Mouse (Mus musculus): ENCODE measurements around the gene Garem2. TPM values are rescaled to one million over a fixed set of nuclear protein-coding genes. Genes with fewer than 3 reads are reported as not detected.

Garem2 gene
- polyA plus RNA-seq, 1 experiment from 2014 or later: 9.6 TPM

DNA sequence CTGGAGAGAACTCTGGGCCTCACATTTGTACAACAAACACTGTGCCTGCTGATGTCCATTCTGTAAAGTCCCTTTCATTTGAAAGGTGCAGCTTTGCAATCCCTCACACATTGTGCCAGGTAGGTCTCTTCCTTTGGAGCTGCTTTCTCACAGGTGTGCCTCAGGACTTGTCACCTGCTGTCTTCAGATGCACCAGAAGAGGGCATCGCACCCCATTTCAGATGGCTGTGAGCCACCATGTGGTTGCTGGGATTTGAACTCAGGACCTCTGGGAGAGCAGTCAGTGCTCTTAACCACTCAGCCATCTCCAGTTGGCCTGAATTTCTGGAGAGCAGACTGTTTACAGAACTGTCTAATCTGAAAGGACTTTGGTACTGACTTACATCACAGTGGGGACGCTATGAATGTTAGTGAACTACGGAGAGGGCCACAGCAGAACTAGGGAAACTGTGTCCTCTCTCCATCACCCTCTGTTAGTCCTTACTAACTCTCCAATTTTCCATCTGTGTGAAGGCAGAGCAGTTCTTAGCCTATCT is 7.6 kb downstream of the Garem2 start:
- no peak for ATAC-seq (ENCODE audit: low FRiP score)
- Histone ChIP-seq H3K27ac (replicated peaks) (no peak overlapping the region), H3K4me1 (peaks cover 51% of the 10 kb centered on the region), H3K4me2 (no peak overlapping the region), H3K9ac (replicated peaks) (no peak overlapping the region), H3K36me3 (0 out of 2 replicates have a peak, but pooled peaks cover 3% of the 10 kb centered on the region), H3K9me3 (replicated peaks) (no peaks in the 10 kb centered on the region), H3K27me3 (replicated peaks) (peaks cover 10% of the 10 kb centered on the region; the same call in 1 of the 2 replicates), H3K4me3 (replicated peaks) (no peak overlapping the region)
- 82% methylated on average over 3 of the region's 3 CpGs for WGBS

DNA sequence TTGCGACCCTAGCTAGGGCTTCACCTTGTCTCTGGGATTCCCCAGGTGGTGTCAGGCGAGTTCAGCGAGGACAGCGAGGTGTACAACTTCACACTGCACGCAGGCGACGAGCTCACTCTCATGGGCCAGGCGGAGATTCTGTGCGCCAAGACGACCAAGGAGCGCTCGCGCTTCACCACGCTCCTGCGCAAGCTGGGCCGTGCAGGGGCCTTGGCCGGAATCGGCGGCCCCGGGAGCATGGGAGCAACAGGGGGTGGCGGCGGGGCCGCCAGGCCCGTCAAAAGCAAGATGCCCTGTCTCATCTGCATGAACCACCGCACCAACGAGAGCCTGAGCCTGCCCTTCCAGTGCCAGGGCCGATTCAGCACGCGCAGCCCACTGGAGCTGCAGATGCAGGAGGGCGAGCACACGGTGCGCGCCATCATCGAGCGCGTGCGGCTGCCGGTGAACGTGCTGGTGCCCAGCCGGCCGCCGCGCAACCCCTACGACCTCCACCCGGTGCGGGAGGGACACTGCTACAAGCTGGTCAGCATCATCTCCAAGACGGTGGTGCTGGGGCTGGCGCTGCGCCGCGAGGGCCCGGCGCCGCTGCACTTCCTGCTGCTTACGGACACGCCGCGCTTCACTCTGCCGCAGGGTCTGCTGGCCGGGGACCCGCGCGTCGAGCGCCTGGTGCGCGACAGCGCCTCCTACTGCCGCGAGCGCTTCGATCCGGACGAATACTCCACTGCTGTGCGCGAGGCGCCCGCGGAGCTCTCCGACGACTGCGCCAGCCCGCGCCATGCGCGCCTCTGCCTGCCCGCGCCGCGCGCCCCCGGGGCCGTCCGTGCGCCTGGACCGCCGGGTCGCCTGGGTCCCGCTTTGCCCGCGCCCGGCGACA is 9.2 kb downstream of the Garem2 start:
- WGBS: 2% methylated on average over 103 of the region's 103 CpGs
- peak overlapping the region; percentile 54 for H3K4me3 ChIP-seq (replicated peaks)
- H3K27ac ChIP-seq (replicated peaks): peak overlapping the region; percentile 67
- peaks cover 10% of the 10 kb centered on the region; the same call in 1 of the 2 replicates for H3K27me3 ChIP-seq (replicated peaks)
- H3K9me3 ChIP-seq (replicated peaks): no peaks in the 10 kb centered on the region
- peak overlapping the region; percentile 54 for H3K9ac ChIP-seq (replicated peaks)
- peaks cover 43% of the 10 kb centered on the region for H3K4me1 ChIP-seq
- peak; percentile 90 for ATAC-seq (ENCODE audit: low FRiP score)
- H3K36me3 ChIP-seq: peaks cover 12% of the 10 kb centered on the region
- peak overlapping the region; percentile 79 for H3K4me2 ChIP-seq

DNA sequence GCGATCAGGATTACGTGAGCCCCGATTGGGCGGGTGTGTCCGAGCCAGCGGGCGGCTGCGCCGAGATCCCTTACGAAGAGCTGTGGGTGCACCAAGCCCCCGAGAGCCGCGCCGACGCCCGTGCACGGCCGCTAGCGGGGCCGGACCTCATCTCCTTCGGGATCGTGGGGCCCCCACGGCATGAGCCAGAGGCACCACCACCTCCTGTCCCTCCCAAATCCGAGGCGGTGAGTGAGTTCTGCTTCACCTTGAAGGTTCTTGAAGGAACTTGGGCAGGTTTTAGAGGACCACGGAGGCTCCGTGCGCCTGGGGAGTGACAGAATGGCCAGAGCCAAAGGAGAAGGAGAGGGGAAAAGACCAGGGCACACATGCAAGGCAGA is 9.8 kb downstream of the Garem2 start:
- Histone ChIP-seq H3K4me1 (peaks cover 39% of the 10 kb centered on the region), H3K36me3 (peaks cover 19% of the 10 kb centered on the region), H3K9me3 (replicated peaks) (no peaks in the 10 kb centered on the region), H3K9ac (replicated peaks) (peak overlapping the region; percentile 54), H3K27me3 (replicated peaks) (peaks cover 10% of the 10 kb centered on the region; the same call in 1 of the 2 replicates), H3K4me2 (peak overlapping the region; percentile 79), H3K27ac (replicated peaks) (peak overlapping the region; percentile 67; the same call in 1 of the 2 replicates), H3K4me3 (replicated peaks) (peak overlapping the region; percentile 54)
- no peak for ATAC-seq (ENCODE audit: low FRiP score)
- WGBS: 5% methylated on average over 28 of the region's 28 CpGs

DNA sequence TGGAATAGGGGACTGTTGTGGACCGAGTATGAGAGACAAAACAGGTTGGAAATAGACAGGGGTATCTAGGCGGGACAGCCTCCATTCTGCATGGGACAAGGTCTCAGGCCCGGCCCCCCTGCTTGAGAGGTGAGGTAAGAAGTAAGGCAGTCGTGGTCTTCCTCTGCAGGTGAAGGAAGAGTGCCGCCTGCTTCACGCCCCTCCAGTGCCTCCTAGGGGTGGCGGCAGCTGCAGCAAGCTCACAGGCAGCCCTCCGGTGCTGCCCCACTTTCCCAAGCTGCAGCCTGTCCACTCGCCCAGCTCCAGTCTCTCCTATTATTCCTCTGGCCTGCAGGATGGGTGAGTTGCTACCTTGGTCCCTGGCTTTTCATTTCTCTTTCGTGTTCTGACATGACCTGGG is 10.8 kb downstream of the Garem2 start:
- Histone ChIP-seq H3K9me3 (replicated peaks) (no peaks in the 10 kb centered on the region), H3K9ac (replicated peaks) (no peak overlapping the region), H3K4me2 (no peak overlapping the region), H3K36me3 (peaks cover 28% of the 10 kb centered on the region), H3K27me3 (replicated peaks) (peaks cover 10% of the 10 kb centered on the region; the same call in 1 of the 2 replicates), H3K4me1 (peaks cover 29% of the 10 kb centered on the region), H3K27ac (replicated peaks) (no peak overlapping the region), H3K4me3 (replicated peaks) (no peak overlapping the region)
- WGBS: 26% methylated on average over 10 of the region's 10 CpGs
- no peak for ATAC-seq (ENCODE audit: low FRiP score)

DNA sequence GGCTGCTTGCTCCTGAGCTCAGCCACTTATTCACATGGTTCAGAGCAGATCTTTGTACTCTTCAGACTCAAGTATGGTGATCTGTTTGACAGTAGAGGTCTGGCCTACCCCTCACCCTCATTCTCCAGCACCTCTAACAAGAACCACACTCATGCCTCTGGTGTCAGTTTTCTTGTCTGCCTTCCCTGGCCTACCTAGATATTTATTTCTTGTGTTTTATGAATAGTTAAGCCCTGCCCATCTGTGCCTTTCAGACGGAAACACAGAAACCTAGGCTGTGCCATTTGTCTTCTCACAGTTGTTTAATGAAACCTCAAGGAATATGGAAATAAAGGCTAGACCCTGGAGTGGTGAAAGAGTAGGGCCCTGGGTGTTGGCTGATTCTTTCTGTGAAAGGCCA is 13.1 kb downstream of the Garem2 start:
- Histone ChIP-seq H3K27me3 (replicated peaks) (0 out of 2 replicates have a peak, but pooled peaks cover 3% of the 10 kb centered on the region), H3K4me2 (no peak overlapping the region), H3K4me3 (replicated peaks) (no peak overlapping the region), H3K4me1 (peaks cover 17% of the 10 kb centered on the region), H3K36me3 (peaks cover 51% of the 10 kb centered on the region), H3K27ac (replicated peaks) (no peak overlapping the region), H3K9ac (replicated peaks) (no peak overlapping the region), H3K9me3 (replicated peaks) (no peaks in the 10 kb centered on the region)
- no peak for ATAC-seq (ENCODE audit: low FRiP score)
- 78% methylated on average over 1 of the region's 1 CpGs for whole genome bisulfite sequencing

DNA sequence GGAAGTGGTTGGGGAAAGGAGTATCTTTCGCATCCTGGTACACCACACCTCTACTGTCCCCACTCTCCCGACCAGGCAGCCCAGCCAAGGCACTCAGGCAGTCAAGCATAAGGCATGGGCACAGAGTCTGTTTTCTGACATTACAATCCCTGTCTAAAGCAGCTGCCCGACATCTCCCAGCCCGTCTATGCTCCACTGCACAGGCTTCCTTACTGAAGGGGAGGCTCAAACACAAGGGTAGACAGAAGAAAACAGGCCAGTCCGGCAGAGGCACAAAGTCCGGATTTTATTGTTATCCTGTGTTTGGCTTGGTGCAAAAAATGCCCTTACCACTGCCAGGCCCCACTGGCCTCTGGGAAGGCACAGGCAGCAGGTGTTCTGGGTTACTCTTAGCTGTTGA is 14.2 kb downstream of the Garem2 start:
- Histone ChIP-seq H3K9ac (replicated peaks) (no peak overlapping the region), H3K27ac (replicated peaks) (no peak overlapping the region), H3K4me2 (no peak overlapping the region), H3K9me3 (replicated peaks) (no peaks in the 10 kb centered on the region), H3K36me3 (peaks cover 62% of the 10 kb centered on the region), H3K4me3 (replicated peaks) (no peak overlapping the region), H3K27me3 (replicated peaks) (no peaks in the 10 kb centered on the region), H3K4me1 (peaks cover 7% of the 10 kb centered on the region; the same call in 1 of the 2 replicates)
- 86% methylated on average over 6 of the region's 6 CpGs for WGBS
- no peak for ATAC-seq (ENCODE audit: low FRiP score)

DNA sequence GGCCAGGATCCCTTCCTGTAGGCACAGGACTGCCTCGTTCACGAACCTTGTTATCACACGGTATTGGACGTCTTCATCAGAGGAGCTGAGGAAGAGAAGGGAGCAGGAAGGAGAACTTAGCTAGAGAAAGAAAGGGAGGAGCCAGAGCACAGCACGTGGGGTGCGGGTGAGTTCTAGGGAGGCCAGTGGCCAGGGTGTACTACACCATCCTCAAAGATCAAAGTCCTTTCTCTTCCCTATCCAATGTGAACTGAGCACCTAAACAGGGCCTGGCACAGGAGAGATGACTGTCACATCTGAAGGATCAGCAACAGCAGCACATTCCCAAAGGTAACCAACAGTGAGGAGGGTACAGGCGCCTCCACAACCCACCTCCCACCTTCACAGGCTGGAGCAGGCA is 15.1 kb downstream of the Garem2 start:
- ATAC-seq (ENCODE audit: low FRiP score): no peak
- Histone ChIP-seq H3K36me3 (peaks cover 70% of the 10 kb centered on the region), H3K27ac (replicated peaks) (no peak overlapping the region), H3K9me3 (replicated peaks) (no peaks in the 10 kb centered on the region), H3K4me1 (no peaks in the 10 kb centered on the region; the same call in 1 of the 2 replicates), H3K4me2 (no peak overlapping the region), H3K4me3 (replicated peaks) (no peak overlapping the region), H3K9ac (replicated peaks) (no peak overlapping the region), H3K27me3 (replicated peaks) (no peaks in the 10 kb centered on the region)
- 93% methylated on average over 7 of the region's 7 CpGs for WGBS

DNA sequence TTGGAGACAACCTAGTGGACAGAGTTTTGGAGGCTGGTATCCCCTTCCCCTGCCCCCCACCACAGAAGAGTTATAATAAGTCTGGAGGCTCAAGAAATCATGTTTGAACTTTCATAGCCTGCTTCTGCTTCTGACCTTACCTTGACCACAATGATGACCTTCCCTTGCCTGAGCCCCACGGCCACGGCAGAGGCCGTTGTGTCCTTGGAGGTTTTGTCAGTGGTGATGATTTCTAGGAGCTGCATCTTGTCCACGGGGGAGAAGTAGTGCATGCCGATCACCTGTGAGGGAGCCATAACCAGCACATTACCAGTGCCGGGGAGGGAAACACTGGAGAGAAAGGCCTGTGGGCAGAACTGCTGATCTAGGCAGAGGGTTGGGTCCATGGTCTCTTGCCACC is 17.5 kb downstream of the Garem2 start:
- no peak overlapping the region for H3K4me3 ChIP-seq (replicated peaks)
- no peak overlapping the region for H3K4me2 ChIP-seq
- H3K27ac ChIP-seq (replicated peaks): no peak overlapping the region
- H3K9me3 ChIP-seq (replicated peaks): no peaks in the 10 kb centered on the region
- peaks cover 89% of the 10 kb centered on the region for H3K36me3 ChIP-seq
- H3K9ac ChIP-seq (replicated peaks): no peak overlapping the region
- 0 out of 2 replicates have a peak, but pooled peaks cover 2% of the 10 kb centered on the region for H3K4me1 ChIP-seq
- no peaks in the 10 kb centered on the region for H3K27me3 ChIP-seq (replicated peaks)
- WGBS: 91% methylated on average over 6 of the region's 6 CpGs
- no peak for ATAC-seq (ENCODE audit: low FRiP score)

DNA sequence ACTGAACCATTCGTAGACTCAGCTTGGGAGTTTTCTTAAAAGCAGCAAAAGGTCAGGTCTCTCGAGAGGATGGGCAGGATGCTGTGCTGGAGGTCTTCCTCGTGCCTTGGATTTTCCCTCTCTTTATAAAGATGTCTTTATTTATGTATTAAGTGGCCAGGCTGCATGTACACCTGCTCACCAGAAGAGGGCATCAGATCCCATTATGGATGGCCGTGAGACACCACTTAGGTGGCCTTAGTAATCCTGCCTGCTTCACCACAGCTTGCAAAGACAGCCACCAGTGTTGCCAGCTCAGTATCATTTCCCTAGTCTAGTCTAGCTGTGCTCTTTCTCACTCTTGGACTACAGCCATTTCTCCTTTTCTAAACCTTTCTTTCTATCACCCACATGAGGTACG is 20.6 kb downstream of the Garem2 start:
- 42% methylated on average over 5 of the region's 5 CpGs for WGBS
- Histone ChIP-seq H3K9ac (replicated peaks) (no peak overlapping the region), H3K27me3 (replicated peaks) (no peaks in the 10 kb centered on the region), H3K4me2 (no peak overlapping the region), H3K4me1 (0 out of 2 replicates have a peak, but pooled peaks cover 2% of the 10 kb centered on the region), H3K4me3 (replicated peaks) (no peak overlapping the region), H3K27ac (replicated peaks) (no peak overlapping the region), H3K9me3 (replicated peaks) (no peaks in the 10 kb centered on the region), H3K36me3 (peaks cover 89% of the 10 kb centered on the region)
- 0 out of 2 replicates have a peak, but pooled peaks have one; percentile 51 for ATAC-seq (ENCODE audit: low FRiP score)

DNA sequence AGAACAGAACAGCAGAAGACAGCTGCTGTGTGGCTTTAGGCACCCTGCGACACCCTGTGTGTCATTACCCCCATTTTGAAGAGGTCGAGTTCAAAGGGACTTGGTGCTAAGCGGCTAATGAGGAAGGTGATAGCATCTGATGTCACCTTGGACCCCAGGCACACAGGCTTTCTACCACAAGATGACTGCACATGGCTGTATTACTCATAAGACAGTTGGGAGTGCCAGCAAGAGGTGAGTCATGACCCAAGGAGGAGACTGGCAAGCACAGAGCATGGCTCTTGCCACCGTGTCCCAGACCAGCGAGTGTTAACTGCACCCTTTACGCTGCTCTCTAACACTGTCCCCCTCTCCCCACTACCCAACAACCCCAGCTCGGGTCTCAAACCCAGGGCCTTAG is 21.8 kb downstream of the Garem2 start:
- Histone ChIP-seq H3K4me3 (replicated peaks) (no peak overlapping the region), H3K27me3 (replicated peaks) (no peaks in the 10 kb centered on the region), H3K4me2 (no peak overlapping the region), H3K27ac (replicated peaks) (no peak overlapping the region), H3K4me1 (0 out of 2 replicates have a peak, but pooled peaks cover 2% of the 10 kb centered on the region), H3K36me3 (peaks cover 83% of the 10 kb centered on the region), H3K9me3 (replicated peaks) (no peaks in the 10 kb centered on the region), H3K9ac (replicated peaks) (no peak overlapping the region)
- 87% methylated on average over 7 of the region's 7 CpGs for WGBS
- ATAC-seq (ENCODE audit: low FRiP score): peak; percentile 25; the same call in 1 of the 2 replicates

DNA sequence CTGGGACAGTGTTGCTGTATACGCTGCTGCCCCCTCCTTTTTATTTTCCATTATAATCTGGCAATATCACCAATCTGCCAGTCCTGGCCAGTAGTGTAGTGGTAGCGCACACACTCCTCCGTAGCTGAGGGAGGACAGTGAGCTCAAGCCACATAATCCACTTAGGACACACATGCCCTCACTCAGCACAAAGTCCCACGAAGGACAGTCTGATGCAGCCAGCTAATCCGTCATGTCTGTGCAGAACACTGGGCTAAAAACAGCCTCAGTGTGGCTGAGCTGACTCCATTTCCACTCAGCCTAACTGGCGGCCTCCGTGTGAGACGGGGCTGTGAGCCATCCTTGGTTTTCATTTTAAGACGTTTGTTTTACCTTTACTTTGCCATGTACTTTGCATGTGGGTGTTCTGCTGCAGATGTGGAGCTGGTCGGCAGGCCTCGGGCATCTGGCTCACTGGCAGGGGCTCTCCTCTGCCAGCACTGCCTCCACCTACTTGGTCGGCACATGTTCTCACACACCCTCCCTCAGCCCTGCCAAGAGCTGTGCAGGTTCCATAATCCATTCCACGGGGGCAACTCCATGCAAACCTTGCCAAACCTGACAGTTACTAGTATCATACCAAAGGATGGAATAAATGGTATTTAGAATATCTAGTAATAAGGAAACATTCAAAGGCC is 23.1 kb downstream of the Garem2 start:
- ATAC-seq (ENCODE audit: low FRiP score): no peak
- Histone ChIP-seq H3K27me3 (replicated peaks) (no peaks in the 10 kb centered on the region), H3K4me3 (replicated peaks) (no peak overlapping the region), H3K4me2 (no peak overlapping the region), H3K36me3 (peaks cover 78% of the 10 kb centered on the region), H3K27ac (replicated peaks) (no peak overlapping the region), H3K9me3 (replicated peaks) (no peaks in the 10 kb centered on the region), H3K9ac (replicated peaks) (no peak overlapping the region), H3K4me1 (0 out of 2 replicates have a peak, but pooled peaks cover 2% of the 10 kb centered on the region)
- WGBS: 93% methylated on average over 13 of the region's 13 CpGs

Measured in neural tube, embryonic 15.5 days (tissue).